Mouse (Mus musculus) intestine, embryonic 16.5 days (tissue): ENCODE data around the gene Sec61b. TPM values are rescaled to one million over a fixed set of nuclear protein-coding genes. Genes with fewer than 3 reads are reported as not detected.

ENCODE experiments used
- ATAC-seq: fragments of 200-750 bp; cut with Nextera tagmentation; 2 replicates; pipeline ENCODE4 v1.8.0; 2017; ENCODE audit warnings: moderate TSS enrichment, moderate library complexity
- H3K27ac ChIP-seq: fragments of 300-500 bp; sonication (generic); 2 replicates; pipeline ENCODE4 v1.5.1; 2014; ENCODE audit warnings: mild to moderate bottlenecking, low read length
- H3K27me3 ChIP-seq: fragments of 300-500 bp; sonication (generic); replicated peaks from 2 replicates; pipeline ENCODE4 v1.6.1; 2014; ENCODE audit warnings: low read length, control low read depth, mixed read lengths; ENCODE audit not compliant: control insufficient read depth, insufficient read depth
- H3K36me3 ChIP-seq: fragments of 300-500 bp; sonication (generic); 2 replicates; pipeline ENCODE4 v1.6.1; 2014; ENCODE audit warnings: low read length, control low read depth; ENCODE audit not compliant: control insufficient read depth, insufficient read depth
- H3K4me1 ChIP-seq: fragments of 300-500 bp; sonication (generic); 2 replicates; pipeline ENCODE4 v1.6.1; 2014; ENCODE audit warnings: low read length, control low read depth, mixed read lengths; ENCODE audit not compliant: control insufficient read depth, insufficient read depth
- H3K4me2 ChIP-seq: fragments of 300-500 bp; sonication (generic); 2 replicates; pipeline ENCODE4 v1.6.1; 2014; ENCODE audit warnings: low read depth, low read length, control low read depth
- H3K4me3 ChIP-seq: fragments of 300-500 bp; sonication (generic); 2 replicates; pipeline ENCODE4 v1.5.1; 2014; ENCODE audit warnings: mild to moderate bottlenecking, low read length
- H3K9ac ChIP-seq: fragments of 300-500 bp; sonication (generic); 2 replicates; pipeline ENCODE4 v1.6.1; 2014; ENCODE audit warnings: low read depth, low read length
- H3K9me3 ChIP-seq: fragments of 300-500 bp; sonication (generic); 2 replicates; pipeline ENCODE4 v1.6.1; 2016; ENCODE audit warnings: low read length, control low read depth; ENCODE audit not compliant: control insufficient read depth
- WGBS: fragments of 180-500 bp; shearing (Covaris S2); extraction: QIAGEN DNeasy Blood & Tissue Kit; methylation state at CpG from one replicate; pipeline ENCODE4 v1.1.7; 2014; 5-methylcytosine and 5-hydroxymethylcytosine counted together
- polyA plus RNA-seq: library from polyadenylated mRNA; unstranded; fragments of >200 nt; fragmentation: Nextera tagmentation; extraction: Ambion mirVana; gene quantifications from 2 replicates; pipeline ENCODE4 v1.2.1, GENCODE M21; 2015

Gene Sec61b
- polyA plus RNA-seq, 1 experiment from 2014 or later: 418 TPM

DNA sequence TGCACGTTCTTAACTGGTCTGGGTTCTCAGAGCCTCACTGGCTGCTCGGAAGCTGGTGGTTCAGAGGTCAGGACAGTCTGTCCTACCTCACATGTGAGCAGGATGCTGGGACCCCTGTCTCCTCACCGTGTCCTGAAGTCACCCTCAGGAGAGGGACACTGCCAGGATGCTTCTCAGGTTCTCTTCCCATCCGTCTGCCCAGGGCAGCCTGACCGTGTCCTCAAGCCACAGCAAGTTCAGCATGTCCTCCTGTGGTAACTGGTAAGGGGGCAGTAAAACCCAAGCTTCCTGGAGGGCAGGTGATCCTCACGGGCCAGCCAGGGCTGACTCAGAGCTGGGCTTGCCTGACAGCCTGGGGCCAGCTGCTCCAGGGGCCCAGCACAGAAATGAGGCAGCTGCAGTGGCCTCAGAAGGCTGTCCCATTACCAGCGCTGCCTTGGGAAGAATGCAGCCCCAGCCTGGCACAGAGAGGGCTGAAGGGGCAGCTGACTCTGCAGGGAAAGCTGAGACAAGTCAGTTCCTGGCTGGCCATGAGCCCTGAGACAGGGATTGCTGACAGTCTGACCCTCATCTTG, 23.4 kb downstream of the Sec61b start:
- H3K27me3 ChIP-seq: no peaks in the 10 kb centered on the region
- no peak overlapping the region for H3K4me3 ChIP-seq
- peak; percentile 57; the same call in 1 of the 2 replicates for ATAC-seq
- 61% methylated on average over 7 of the region's 7 CpGs for WGBS
- no peaks in the 10 kb centered on the region for H3K36me3 ChIP-seq
- H3K27ac ChIP-seq: no peak overlapping the region
- no peak overlapping the region for H3K4me2 ChIP-seq
- no peaks in the 10 kb centered on the region for H3K9me3 ChIP-seq
- no peaks in the 10 kb centered on the region for H3K4me1 ChIP-seq
- no peak overlapping the region for H3K9ac ChIP-seq

DNA sequence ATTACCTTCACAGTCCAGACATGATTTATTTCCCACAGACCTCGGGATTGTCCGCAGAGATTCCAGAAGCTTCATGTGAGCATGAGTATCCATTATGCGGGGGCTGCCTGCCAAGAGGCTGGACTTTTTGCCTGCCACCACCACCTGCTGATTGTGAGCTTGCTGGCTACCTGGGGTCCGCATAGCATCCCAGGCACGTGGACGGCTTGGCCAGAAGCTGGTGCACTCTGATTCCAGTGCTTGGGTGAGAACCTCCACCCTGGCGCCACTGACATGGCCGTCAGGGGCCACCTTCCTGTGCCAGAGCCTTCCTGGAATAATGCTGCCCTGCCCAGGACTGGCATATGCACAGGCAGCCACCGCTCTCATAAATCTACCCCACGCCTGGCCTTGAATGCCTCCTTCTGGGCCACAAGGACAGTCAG, 24.7 kb downstream of the Sec61b start:
- H3K4me1 ChIP-seq: no peaks in the 10 kb centered on the region
- 69% methylated on average over 10 of the region's 10 CpGs for WGBS
- no peak overlapping the region for H3K4me3 ChIP-seq
- no peaks in the 10 kb centered on the region for H3K9me3 ChIP-seq
- H3K36me3 ChIP-seq: no peaks in the 10 kb centered on the region
- H3K9ac ChIP-seq: no peak overlapping the region
- no peaks in the 10 kb centered on the region for H3K27me3 ChIP-seq
- H3K27ac ChIP-seq: no peak overlapping the region; the same call in 1 of the 2 replicates
- no peak overlapping the region for H3K4me2 ChIP-seq
- ATAC-seq: no peak

DNA sequence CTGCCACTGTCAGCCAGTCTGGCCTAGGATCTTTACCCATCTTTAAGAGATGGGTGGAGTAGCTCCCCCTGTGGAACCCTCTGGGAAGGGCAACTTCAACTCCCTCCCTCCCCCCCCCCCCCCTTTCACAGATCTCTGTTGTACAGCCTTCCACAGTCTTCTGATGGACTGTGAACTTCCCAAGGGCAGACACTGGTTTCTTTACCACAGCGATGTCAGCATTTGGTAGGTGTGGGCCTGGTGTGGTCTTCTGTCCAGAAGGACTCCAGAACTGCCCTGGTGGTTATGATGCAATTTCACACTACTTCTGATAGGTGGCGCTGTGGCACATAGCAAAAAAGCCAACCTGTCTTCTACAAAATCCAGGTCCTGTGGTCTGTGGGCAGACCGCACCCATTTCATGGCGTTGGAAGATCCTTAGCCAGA, 28.1 kb downstream of the Sec61b start:
- H3K27ac ChIP-seq: no peak overlapping the region
- H3K36me3 ChIP-seq: no peaks in the 10 kb centered on the region
- no peak overlapping the region for H3K4me3 ChIP-seq
- no peak overlapping the region for H3K4me2 ChIP-seq
- no peaks in the 10 kb centered on the region for H3K4me1 ChIP-seq
- H3K9ac ChIP-seq: no peak overlapping the region
- H3K27me3 ChIP-seq: no peaks in the 10 kb centered on the region
- WGBS: 22% methylated on average over 4 of the region's 4 CpGs
- ATAC-seq: peak; percentile 28; the same call in 1 of the 2 replicates
- H3K9me3 ChIP-seq: no peaks in the 10 kb centered on the region

DNA sequence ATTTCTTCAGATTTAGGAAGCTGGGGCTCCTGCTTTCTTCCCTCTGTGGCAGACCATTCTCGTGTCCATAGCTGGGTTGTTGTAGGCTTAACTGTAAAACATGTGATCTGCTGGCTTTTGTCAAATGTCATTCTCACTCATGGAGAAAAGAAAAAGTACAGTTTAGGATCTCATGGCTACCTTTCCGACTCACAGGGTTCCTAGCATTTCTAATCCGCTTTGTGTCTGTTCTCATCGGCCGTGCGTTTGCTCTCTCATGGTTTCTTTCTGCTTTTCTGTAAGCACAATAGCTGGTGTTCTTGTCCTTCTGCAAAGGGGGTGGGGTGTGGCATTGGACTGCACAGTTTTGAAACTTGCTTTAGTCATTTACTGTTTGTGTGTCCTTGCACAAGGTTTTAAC, 28.6 kb downstream of the Sec61b start:
- 77% methylated on average over 6 of the region's 6 CpGs for WGBS
- Histone ChIP-seq H3K27me3 (no peaks in the 10 kb centered on the region), H3K4me3 (no peak overlapping the region), H3K4me2 (0 out of 2 replicates have a peak overlapping the region, but pooled peaks have one; percentile 4), H3K4me1 (no peaks in the 10 kb centered on the region), H3K9me3 (no peaks in the 10 kb centered on the region), H3K36me3 (no peaks in the 10 kb centered on the region), H3K27ac (no peak overlapping the region), H3K9ac (no peak overlapping the region)
- ATAC-seq: no peak

DNA sequence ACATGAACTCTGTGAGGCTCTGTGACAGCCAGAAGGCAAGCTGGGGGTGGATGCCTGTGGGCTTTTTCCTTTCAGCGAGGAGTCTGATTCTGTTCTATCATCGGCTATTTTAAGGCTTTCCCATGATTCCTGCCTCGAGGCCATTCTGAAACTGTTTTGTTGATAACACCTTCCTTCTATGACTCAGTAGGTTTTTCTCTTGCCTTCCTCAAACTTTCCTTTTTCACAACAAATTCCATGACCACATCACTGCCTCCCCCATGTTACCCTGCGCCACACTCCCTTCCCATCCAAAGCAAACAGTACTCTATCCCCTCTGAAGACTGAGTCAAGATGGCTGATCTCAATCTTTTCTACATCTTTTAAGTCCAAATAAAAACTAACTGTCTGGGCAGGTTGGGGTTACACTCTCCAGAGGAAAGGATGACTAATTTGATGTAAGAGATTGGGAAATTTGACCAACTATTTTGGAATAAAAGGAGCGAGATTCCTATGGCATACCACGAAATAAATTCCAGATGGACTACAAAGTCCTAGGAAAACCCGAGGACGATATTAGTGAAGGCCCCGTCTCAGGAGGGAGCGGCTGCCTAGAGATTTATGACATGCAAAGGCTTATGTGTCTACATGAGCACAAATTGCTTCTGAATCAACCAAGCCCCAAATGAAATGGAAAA, 30.5 kb downstream of the Sec61b start:
- no peaks in the 10 kb centered on the region for H3K36me3 ChIP-seq
- no peaks in the 10 kb centered on the region for H3K4me1 ChIP-seq
- H3K9ac ChIP-seq: no peak overlapping the region
- no peaks in the 10 kb centered on the region for H3K9me3 ChIP-seq
- H3K4me3 ChIP-seq: no peak overlapping the region
- ATAC-seq: no peak
- 83% methylated on average over 10 of the region's 10 CpGs for WGBS
- no peak overlapping the region for H3K27ac ChIP-seq
- no peaks in the 10 kb centered on the region for H3K27me3 ChIP-seq
- no peak overlapping the region for H3K4me2 ChIP-seq

DNA sequence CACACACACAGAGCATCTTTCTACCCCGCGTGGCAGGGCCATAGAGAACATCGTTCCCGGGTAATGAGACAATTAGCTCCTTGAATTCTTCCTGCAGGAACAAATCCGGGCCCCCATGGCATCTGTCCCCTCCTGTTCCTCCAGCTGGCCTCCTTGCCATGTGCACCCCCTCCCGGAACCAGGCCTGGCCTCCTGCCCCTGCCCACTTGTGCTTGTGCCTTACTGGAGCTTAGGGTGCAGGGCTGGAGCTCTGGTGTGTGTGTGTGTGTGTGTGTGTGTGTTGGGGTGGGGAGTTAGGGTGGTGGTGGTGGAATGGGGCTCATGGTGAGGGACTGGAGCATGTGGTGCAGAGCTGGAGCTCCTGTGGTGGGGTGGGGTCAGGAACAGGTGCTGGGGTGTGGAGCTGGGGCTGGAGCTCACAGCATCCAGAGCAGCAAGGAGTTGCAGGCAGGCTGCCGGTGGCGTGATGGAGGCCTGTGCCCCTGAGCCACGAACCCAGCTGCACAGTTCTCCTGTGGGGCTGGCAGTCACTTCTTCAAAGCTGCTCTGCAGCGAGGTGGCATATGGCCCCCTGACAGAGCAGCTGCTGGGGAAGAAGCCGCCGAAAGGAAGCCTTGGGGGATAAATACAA, 44.2 kb downstream of the Sec61b start:
- WGBS: 60% methylated on average over 12 of the region's 12 CpGs
- no peak for ATAC-seq
- Histone ChIP-seq H3K9me3 (no peaks in the 10 kb centered on the region), H3K36me3 (no peaks in the 10 kb centered on the region), H3K4me1 (no peaks in the 10 kb centered on the region), H3K27ac (no peak overlapping the region), H3K9ac (no peak overlapping the region), H3K27me3 (no peaks in the 10 kb centered on the region), H3K4me3 (no peak overlapping the region), H3K4me2 (no peak overlapping the region)

DNA sequence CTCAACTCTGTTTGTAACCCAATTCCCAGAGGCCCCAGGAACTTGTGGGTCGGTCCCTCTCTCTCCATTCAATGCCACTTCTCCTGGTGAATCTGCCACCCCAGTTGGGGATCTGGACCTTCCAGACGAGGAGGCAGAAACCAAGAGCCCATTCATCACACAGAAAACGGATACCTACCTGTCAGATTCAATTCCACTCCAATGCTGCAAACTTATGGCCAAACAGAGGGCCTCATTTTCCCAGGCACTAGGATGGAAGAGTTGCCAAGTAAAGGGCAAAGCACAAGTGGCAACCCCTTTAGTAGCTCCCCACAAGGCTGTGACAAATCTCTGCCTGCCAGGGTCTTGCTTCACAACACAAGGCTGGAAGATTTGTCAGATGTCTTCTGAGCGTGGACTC, 45.6 kb downstream of the Sec61b start:
- H3K4me3 ChIP-seq: no peak overlapping the region
- H3K4me2 ChIP-seq: no peak overlapping the region
- H3K27ac ChIP-seq: no peak overlapping the region
- H3K9me3 ChIP-seq: no peaks in the 10 kb centered on the region
- no peak overlapping the region for H3K9ac ChIP-seq
- 57% methylated on average over 4 of the region's 4 CpGs for WGBS
- no peaks in the 10 kb centered on the region for H3K27me3 ChIP-seq
- no peaks in the 10 kb centered on the region for H3K4me1 ChIP-seq
- no peaks in the 10 kb centered on the region for H3K36me3 ChIP-seq
- ATAC-seq: no peak

DNA sequence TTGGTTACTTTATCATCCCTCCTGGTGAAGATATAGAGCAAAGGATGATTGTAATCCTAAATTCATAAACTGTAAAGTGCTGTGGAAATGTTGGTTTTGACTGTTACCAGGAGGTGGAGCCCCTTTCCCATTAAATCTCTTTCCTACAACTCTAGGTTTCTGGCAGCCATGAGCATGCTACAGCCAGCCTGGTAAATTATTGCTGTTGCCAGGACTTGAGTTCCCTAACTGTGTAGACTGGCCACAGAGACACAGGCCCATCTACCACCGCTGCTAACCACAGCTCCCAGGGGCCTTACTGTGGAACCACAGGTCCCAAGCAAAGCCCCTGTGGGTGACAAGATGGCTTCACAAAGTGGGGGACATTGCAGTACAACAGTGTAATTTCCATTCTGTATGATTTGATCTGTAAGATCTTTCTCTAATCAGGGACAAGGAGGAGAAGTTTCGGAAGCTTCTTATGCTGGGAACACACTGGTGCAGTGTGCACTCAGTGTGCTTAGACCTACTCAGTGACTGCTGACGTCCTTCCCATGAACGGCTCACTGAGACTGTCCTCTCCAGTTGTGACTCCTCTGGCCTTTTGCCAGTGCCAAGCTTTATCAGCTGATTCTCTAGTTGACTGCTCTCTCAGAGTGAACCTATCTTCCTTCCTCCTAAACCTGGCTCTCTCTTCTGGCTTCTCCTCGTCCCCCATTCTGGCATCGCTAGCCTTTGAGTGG, 47.6 kb downstream of the Sec61b start:
- Histone ChIP-seq H3K9ac (no peak overlapping the region), H3K27me3 (no peaks in the 10 kb centered on the region), H3K4me1 (no peaks in the 10 kb centered on the region), H3K4me2 (no peak overlapping the region), H3K27ac (no peak overlapping the region), H3K9me3 (no peaks in the 10 kb centered on the region), H3K4me3 (no peak overlapping the region), H3K36me3 (no peaks in the 10 kb centered on the region)
- ATAC-seq: no peak
- WGBS: 83% methylated on average over 6 of the region's 6 CpGs

DNA sequence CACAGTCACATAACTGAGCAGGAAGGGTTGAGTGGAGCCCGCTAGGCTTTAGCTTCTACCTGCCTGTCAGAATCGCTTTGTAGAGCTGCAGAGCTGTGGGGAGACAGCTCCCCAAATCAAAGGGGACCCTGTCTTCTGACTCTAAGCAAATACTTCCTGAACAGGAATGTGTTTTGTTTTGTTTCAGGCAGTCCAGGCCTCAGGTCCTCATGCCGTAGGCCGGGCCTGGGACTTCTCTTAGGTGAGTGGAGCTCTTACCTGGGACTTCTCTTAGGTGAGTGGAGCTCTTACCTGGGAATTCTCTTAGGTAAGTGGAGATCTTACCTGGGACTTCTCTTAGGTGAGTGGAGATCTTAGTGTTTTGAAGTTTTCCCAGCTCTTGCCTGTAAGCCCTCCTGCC, 55.4 kb downstream of the Sec61b start:
- no peak overlapping the region for H3K27ac ChIP-seq
- H3K9ac ChIP-seq: no peak overlapping the region
- no peak overlapping the region for H3K4me2 ChIP-seq
- H3K27me3 ChIP-seq: no peaks in the 10 kb centered on the region
- no peak overlapping the region for H3K4me3 ChIP-seq
- 87% methylated on average over 4 of the region's 4 CpGs for WGBS
- no peak for ATAC-seq
- H3K36me3 ChIP-seq: no peaks in the 10 kb centered on the region
- H3K4me1 ChIP-seq: no peaks in the 10 kb centered on the region
- no peaks in the 10 kb centered on the region for H3K9me3 ChIP-seq
